8 mouse cellular contexts compared by ENCODE assay signal in genomic region chr13:53461855-53462648, GRCm38 (mm10). TPM values are rescaled to one million over a fixed set of nuclear protein-coding genes. Genes with fewer than 3 reads are reported as not detected.
A peak's percentile ranks its signal among the peaks of the same experiment; 100 is the strongest.
DNase-seq lines count a peak whose midpoint lies in the region; ATAC-seq lines count a peak whose summit lies in the region.

No protein-coding gene starts in this region.

- H3K9me3 ChIP-seq in forebrain, embryonic 15.5 days = no peaks in the 10 kb centered on the region
- H3K9me3 ChIP-seq in kidney, embryonic 14.5 days (ENCODE audit: control insufficient read depth, low read length) = no peaks in the 10 kb centered on the region

- H3K4me1 ChIP-seq in forebrain, embryonic 15.5 days = peaks cover 22% of the 10 kb centered on the region
- peaks cover 7% of the 10 kb centered on the region for H3K4me1 ChIP-seq in kidney, embryonic 14.5 days (ENCODE audit: control insufficient read depth, insufficient read depth, low read length)

- ATAC-seq in forebrain, embryonic 15.5 days (replicated peaks) = no peak
- peak; percentile 56 for ATAC-seq in kidney, embryonic 14.5 days (ENCODE audit: low FRiP score, low TSS enrichment)

- H3K4me2 ChIP-seq in forebrain, embryonic 15.5 days (replicated peaks) = peak overlapping the region; percentile 28
- peak overlapping the region; percentile 44 for H3K4me2 ChIP-seq in kidney, embryonic 14.5 days (replicated peaks; ENCODE audit: low read depth, low read length)

- H3K9ac ChIP-seq in forebrain, embryonic 15.5 days (replicated peaks) = no peak overlapping the region
- H3K9ac ChIP-seq in kidney, embryonic 14.5 days (ENCODE audit: low read depth, low read length) = no peak overlapping the region

- DNase-seq in 3T3-L1 (ENCODE audit: low read depth, low spot score) (peak; percentile 17), ZHBTc4 (ENCODE audit: low read depth, low spot score) (peak; percentile 91)
- peak; percentile 9 for DNase-seq in lung, postnatal 36 days
- no peak for DNase-seq in thymus, postnatal 10 days (ENCODE audit: low spot score in 2 of 2)
- no peak for DNase-seq in frontal cortex, postnatal 10 days (ENCODE audit: low spot score in 2 of 2)
- no peak for DNase-seq in gastrocnemius, postnatal 25 days

- H3K27me3 ChIP-seq in forebrain, embryonic 15.5 days = peaks cover 80% of the 10 kb centered on the region
- peaks cover 83% of the 10 kb centered on the region for H3K27me3 ChIP-seq in kidney, embryonic 14.5 days (ENCODE audit: control insufficient read depth, insufficient read depth, low read length)

- no peaks in the 10 kb centered on the region for H3K36me3 ChIP-seq in forebrain, embryonic 15.5 days
- no peaks in the 10 kb centered on the region for H3K36me3 ChIP-seq in kidney, embryonic 14.5 days (ENCODE audit: control insufficient read depth, insufficient read depth, low read length)

- H3K27ac ChIP-seq in forebrain, embryonic 15.5 days (replicated peaks) = no peak overlapping the region
- H3K27ac ChIP-seq in kidney, embryonic 14.5 days (ENCODE audit: low read depth, low read length) = no peak overlapping the region

- peak overlapping the region; percentile 22 for H3K4me3 ChIP-seq in forebrain, embryonic 15.5 days
- H3K4me3 ChIP-seq in kidney, embryonic 14.5 days (ENCODE audit: low read length) = peak overlapping the region; percentile 27

- WGBS in forebrain, embryonic 15.5 days = under 1% methylated on average over 51 of the region's 51 CpGs
- under 1% methylated on average over 50 of the region's 51 CpGs for WGBS in kidney, embryonic 14.5 days

RNA-seq across cellular contexts. Expression of gene Msx2, which starts 10.8 kb away (rescaled TPM):
- 0.41 and 0.70 TPM in 2 replicates for polyA plus RNA-seq in forebrain, embryonic 15.5 days (2015; fragmentation: Nextera tagmentation; extraction: Ambion mirVana)
- 0.73 and 1.2 TPM in 2 replicates for polyA plus RNA-seq in kidney, embryonic 14.5 days (2014; fragmentation: Nextera tagmentation; extraction: Ambion mirVana)
- total RNA-seq in gastrocnemius, postnatal 25 days (2021) = under 1 TPM; 0.20 to 0.21 TPM

Comparison
In these comparisons a context has a peak if more than half of its experiments do, and no peak if none do; other contexts are left out.
1. DNase-seq: peak in 3T3-L1 (single experiment), ZHBTc4 (single experiment) and lung, postnatal 36 days (single experiment); none in thymus, postnatal 10 days (0 of 2), frontal cortex, postnatal 10 days (0 of 2) and gastrocnemius, postnatal 25 days (single experiment).